Comparison of ENCODE assay signal across 16 mouse cellular contexts in the genomic region with DNA sequence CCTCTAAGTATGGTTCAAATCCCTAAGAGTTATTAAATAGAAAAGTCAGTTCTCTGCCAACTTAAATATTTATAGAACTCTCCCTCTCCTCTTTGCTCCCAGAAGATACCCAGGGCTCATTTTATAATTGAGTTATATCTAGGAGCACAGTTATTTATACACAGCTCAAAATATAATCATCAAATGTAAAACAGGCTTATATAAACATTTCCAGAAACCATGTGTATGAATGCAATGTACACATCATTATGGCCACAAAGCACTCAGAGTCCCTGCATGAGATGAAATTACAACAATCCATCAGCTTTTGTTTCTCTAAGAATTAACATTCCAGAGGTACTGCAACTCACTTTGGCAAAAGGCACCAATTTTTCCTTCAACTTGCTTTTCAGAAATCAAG.
"Had no signal": no experiment of that assay in that cellular context is flagged by ENCODE, and none has a peak within 500 bp of the region (broad histone marks: within the 10 kb centered on the region; RNA-seq: fewer than 3 reads in every experiment).

No protein-coding gene starts in this region.

- H3K4me2 ChIP-seq: liver, embryonic 13.5 days; midbrain, embryonic 11.5 days; neural tube, embryonic 12.5 days; neural tube, embryonic 15.5 days had no signal

- H3K36me3 ChIP-seq: liver, embryonic 13.5 days; neural tube, embryonic 12.5 days; neural tube, embryonic 15.5 days had no signal

- H3K27me3 ChIP-seq: liver, embryonic 13.5 days; neural tube, embryonic 12.5 days; neural tube, embryonic 15.5 days had no signal

- H3K4me1 ChIP-seq: liver, embryonic 13.5 days; neural tube, embryonic 12.5 days; neural tube, embryonic 15.5 days had no signal

- ATAC-seq: lung, postnatal 0 days had no signal

- H3K4me3 ChIP-seq: left cerebral cortex, adult 2 months; liver, embryonic 13.5 days; neural tube, embryonic 12.5 days; neural tube, embryonic 15.5 days had no signal

- H3K9me3 ChIP-seq: liver, embryonic 13.5 days; neural tube, embryonic 12.5 days; neural tube, embryonic 15.5 days had no signal

- DNase-seq: kidney, adult 2 months; kidney, postnatal 10 days; kidney, postnatal 36 days; layer of hippocampus, postnatal 36 days; liver, embryonic 13.5 days; lung, postnatal 36 days; midbrain, embryonic 14.5 days; right cerebral cortex, adult 18-20 months; right cerebral cortex, postnatal 14 days; right cerebral cortex, postnatal 4 days; thymus, postnatal 25 days had no signal

- H3K9ac ChIP-seq: liver, embryonic 13.5 days; neural tube, embryonic 12.5 days; neural tube, embryonic 15.5 days had no signal

- H3K27ac ChIP-seq: left cerebral cortex, adult 2 months; liver, embryonic 13.5 days; neural tube, embryonic 12.5 days; neural tube, embryonic 15.5 days had no signal
